Mouse (Mus musculus) cerebellum, adult 11 months (tissue): ENCODE data around the gene Ldb1.
A peak's percentile ranks its signal among the peaks of the same experiment; 100 is the strongest.
"Not testable (repeated sequence)": the region's sequence is repeated elsewhere in the genome, so short reads cannot be mapped to it uniquely, and the experiment has no call there.

Experiments used
- DNase-seq: peaks from one replicate; pipeline ENCODE4 v3.0.0; 2022

Gene Ldb1

GRCm38 (mm10) chr19:46026567-46026966 is 18.4 kb downstream of the Ldb1 start:
- DNase-seq, result no peak

GRCm38 (mm10) chr19:46024959-46025358 is 20.1 kb downstream of the Ldb1 start:
- DNase-seq, result no peak

- no peak for DNase-seq
Measured at GRCm38 (mm10) chr19:46016023-46016422, 29.0 kb downstream of the Ldb1 start.

GRCm38 (mm10) chr19:46014572-46015178 is 30.3 kb downstream of the Ldb1 start:
- peak; percentile 82 for DNase-seq

- no peak for DNase-seq
Measured at GRCm38 (mm10) chr19:46005680-46006079, 39.3 kb downstream of the Ldb1 start.

- DNase-seq, result no peak
Measured at GRCm38 (mm10) chr19:46004814-46005466, 40.1 kb downstream of the Ldb1 start.

GRCm38 (mm10) chr19:46003371-46004226 is 41.4 kb downstream of the Ldb1 start, which contains the start of gene Hps6:
TSS of gene Hps6 (plus strand) at chr19:46003508.
- peak; percentile 82 for DNase-seq

GRCm38 (mm10) chr19:46002279-46002678 is 42.7 kb downstream of the Ldb1 start:
- no peak for DNase-seq

- no peak for DNase-seq
Measured at GRCm38 (mm10) chr19:45999378-45999777, 45.6 kb downstream of the Ldb1 start.

GRCm38 (mm10) chr19:45998694-45999217 is 46.3 kb downstream of the Ldb1 start:
- no peak for DNase-seq

GRCm38 (mm10) chr19:45997785-45998693 is 47.0 kb downstream of the Ldb1 start, which contains the start of gene Armh3:
TSS of gene Armh3 (minus strand) at chr19:45998488.
- DNase-seq, result peak; percentile 89

- DNase-seq, result no peak
Measured at GRCm38 (mm10) chr19:45997365-45997764, 47.6 kb downstream of the Ldb1 start.

- DNase-seq, result no peak
Measured at GRCm38 (mm10) chr19:45993981-45994737, 50.9 kb downstream of the Ldb1 start.

- not testable (repeated sequence) for DNase-seq
Measured at GRCm38 (mm10) chr19:45993441-45993840, 51.6 kb downstream of the Ldb1 start.

- no peak for DNase-seq
Measured at GRCm38 (mm10) chr19:45991171-45991570, 53.8 kb downstream of the Ldb1 start.

GRCm38 (mm10) chr19:45988238-45988637 is 56.8 kb downstream of the Ldb1 start:
- DNase-seq, result no peak

- DNase-seq, result no peak
Measured at GRCm38 (mm10) chr19:45984379-45984778, 60.6 kb downstream of the Ldb1 start.
